Mouse (Mus musculus) midbrain, embryonic 14.5 days (tissue): Measurements from ENCODE around the gene Arid5a. TPM values are rescaled to one million over a fixed set of nuclear protein-coding genes. Genes with fewer than 3 reads are reported as not detected.

Experiments
- ATAC-seq: fragments of 200-750 bp; cut with Nextera tagmentation; 2 replicates; pipeline ENCODE4 v1.8.0; 2017; ENCODE audit warnings: moderate number of reproducible peaks, moderate library complexity; ENCODE audit not compliant: low FRiP score, low TSS enrichment
- DNase-seq: peaks from one replicate; pipeline ENCODE4 v3.0.0-alpha.2; 2015
- H3K27ac ChIP-seq: fragments of 300-500 bp; sonication (generic); replicated peaks from 2 replicates; pipeline ENCODE4 v1.5.1; 2014; ENCODE audit warnings: mild to moderate bottlenecking, low read depth, low read length, moderate library complexity
- H3K27me3 ChIP-seq: fragments of 300-500 bp; sonication (generic); 2 replicates; pipeline ENCODE4 v1.6.1; 2014; ENCODE audit warnings: low read length, control low read depth, mixed read lengths; ENCODE audit not compliant: control insufficient read depth, insufficient read depth
- H3K36me3 ChIP-seq: fragments of 300-500 bp; sonication (generic); 2 replicates; pipeline ENCODE4 v1.6.1; 2014; ENCODE audit warnings: low read length, control low read depth; ENCODE audit not compliant: control insufficient read depth, insufficient read depth
- H3K4me1 ChIP-seq: fragments of 300-500 bp; sonication (generic); 2 replicates; pipeline ENCODE4 v1.6.1; 2014; ENCODE audit warnings: mild to moderate bottlenecking, antibody characterized with exemption, low read length, control low read depth; ENCODE audit not compliant: control insufficient read depth, insufficient read depth
- H3K4me2 ChIP-seq: fragments of 300-500 bp; sonication (generic); 2 replicates; pipeline ENCODE4 v1.6.1; 2014; ENCODE audit warnings: mild to moderate bottlenecking, low read length, moderate library complexity
- H3K4me3 ChIP-seq: fragments of 300-500 bp; sonication (generic); replicated peaks from 2 replicates; pipeline ENCODE4 v1.5.1; 2014; ENCODE audit warnings: low read depth, low read length
- H3K9ac ChIP-seq: fragments of 300-500 bp; sonication (generic); replicated peaks from 2 replicates; pipeline ENCODE4 v1.6.1; 2014; ENCODE audit warnings: mild to moderate bottlenecking, low read length, moderate library complexity
- H3K9me3 ChIP-seq: fragments of 300-500 bp; sonication (generic); 2 replicates; pipeline ENCODE4 v1.6.1; 2016; ENCODE audit warnings: low read length, control low read depth, mixed read lengths; ENCODE audit not compliant: control insufficient read depth
- WGBS: fragments of 180-500 bp; shearing (Covaris S2); extraction: QIAGEN DNeasy Blood & Tissue Kit; methylation state at CpG from one replicate; pipeline ENCODE4 v1.1.7; 2014; 5-methylcytosine and 5-hydroxymethylcytosine counted together
- polyA plus RNA-seq: library from polyadenylated mRNA; unstranded; fragments of >200 nt; fragmentation: Nextera tagmentation; extraction: Ambion mirVana; gene quantifications from 2 replicates; pipeline ENCODE4 v1.2.1, GENCODE M21; 2014

Arid5a gene
- polyA plus RNA-seq, 1 experiment from 2014 or later = 2.0 TPM

DNA sequence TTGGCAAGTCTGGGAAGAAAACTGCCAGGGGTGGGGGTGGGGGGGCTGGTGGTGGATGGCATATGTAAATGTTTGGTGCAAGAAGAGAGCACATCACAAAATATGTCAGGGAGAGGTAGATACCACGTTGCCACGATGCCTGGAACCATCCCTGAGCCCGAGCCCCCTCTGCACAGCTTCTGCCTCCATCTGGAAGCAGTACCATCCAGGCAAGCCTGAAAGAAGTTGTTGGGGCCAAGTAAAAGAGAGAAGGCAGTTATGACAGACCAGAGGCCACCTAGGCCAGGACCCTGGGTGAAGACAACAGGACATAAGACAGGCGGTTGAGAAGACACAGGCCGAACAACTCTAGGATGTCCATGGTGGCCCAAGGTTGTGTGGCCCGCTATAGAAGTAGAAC lies 7.0 kb upstream of the Arid5a start:
- no peak for DNase-seq
- no peak for ATAC-seq
- Histone ChIP-seq H3K9ac (no peak overlapping the region), H3K27me3 (no peaks in the 10 kb centered on the region), H3K36me3 (no peaks in the 10 kb centered on the region), H3K4me3 (no peak overlapping the region), H3K4me2 (no peak overlapping the region), H3K4me1 (peaks cover 5% of the 10 kb centered on the region; the same call in 1 of the 2 replicates), H3K9me3 (no peaks in the 10 kb centered on the region), H3K27ac (no peak overlapping the region)
- WGBS = 89% methylated on average over 6 of the region's 6 CpGs

GRCm38 (mm10) chr1:36302273-36302672 lies 5.3 kb upstream of the Arid5a start:
- H3K9ac ChIP-seq = no peak overlapping the region
- no peaks in the 10 kb centered on the region for H3K27me3 ChIP-seq
- peaks cover 5% of the 10 kb centered on the region; the same call in 1 of the 2 replicates for H3K4me1 ChIP-seq
- no peak overlapping the region for H3K27ac ChIP-seq
- 79% methylated on average over 8 of the region's 8 CpGs for WGBS
- ATAC-seq (no peak), DNase-seq (no peak)
- no peaks in the 10 kb centered on the region for H3K36me3 ChIP-seq
- no peak overlapping the region for H3K4me3 ChIP-seq
- no peaks in the 10 kb centered on the region for H3K9me3 ChIP-seq
- no peak overlapping the region for H3K4me2 ChIP-seq

- ATAC-seq = no peak
- H3K4me3 ChIP-seq = peak overlapping the region; percentile 34
- WGBS = 18% methylated on average over 9 of the region's 9 CpGs
Measured at GRCm38 (mm10) chr1:36302957-36303356, 4.6 kb upstream of the Arid5a start.

GRCm38 (mm10) chr1:36303381-36304320 lies 3.9 kb upstream of the Arid5a start:
- ATAC-seq (peak; percentile 41), DNase-seq (peak; percentile 81)
- Histone ChIP-seq H3K4me3 (peak overlapping the region; percentile 34), H3K9me3 (no peaks in the 10 kb centered on the region), H3K4me2 (peak overlapping the region; percentile 70), H3K9ac (peak overlapping the region; percentile 46), H3K36me3 (no peaks in the 10 kb centered on the region), H3K27ac (0 out of 2 replicates have a peak overlapping the region, but pooled peaks have one; percentile 26), H3K27me3 (peaks cover 4% of the 10 kb centered on the region; the same call in 1 of the 2 replicates), H3K4me1 (peaks cover 11% of the 10 kb centered on the region)
- WGBS = 10% methylated on average over 30 of the region's 30 CpGs

More at GRCm38 (mm10) chr1:36302957-36303356, 4.6 kb upstream of the Arid5a start:
- H3K4me1 ChIP-seq = peaks cover 5% of the 10 kb centered on the region
- no peaks in the 10 kb centered on the region for H3K36me3 ChIP-seq
- no peaks in the 10 kb centered on the region for H3K27me3 ChIP-seq
- H3K4me2 ChIP-seq = peak overlapping the region; percentile 70
- peak overlapping the region; percentile 46 for H3K9ac ChIP-seq
- no peaks in the 10 kb centered on the region for H3K9me3 ChIP-seq
- no peak for DNase-seq
- H3K27ac ChIP-seq = 0 out of 2 replicates have a peak overlapping the region, but pooled peaks have one; percentile 26

DNA sequence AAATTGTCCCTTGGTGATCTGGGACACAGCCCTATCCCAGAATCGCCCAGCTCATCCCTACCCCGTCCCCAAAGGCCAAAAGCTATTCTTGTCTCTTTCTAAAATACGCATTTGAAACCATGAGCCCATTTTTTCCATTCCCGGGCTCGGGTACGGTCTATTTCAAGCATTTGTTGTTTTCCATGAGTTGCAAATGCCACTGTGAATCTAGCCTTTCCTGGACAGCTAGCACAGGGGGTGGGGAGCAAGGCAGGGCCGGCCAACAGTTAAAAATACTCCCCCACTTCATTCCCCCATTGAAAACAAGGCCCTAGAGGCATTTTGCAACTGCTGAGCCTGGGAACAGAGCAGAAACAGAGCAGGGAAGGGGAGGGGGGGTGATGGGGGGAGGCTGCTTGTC lies 2.8 kb upstream of the Arid5a start:
- no peak for ATAC-seq

DNA sequence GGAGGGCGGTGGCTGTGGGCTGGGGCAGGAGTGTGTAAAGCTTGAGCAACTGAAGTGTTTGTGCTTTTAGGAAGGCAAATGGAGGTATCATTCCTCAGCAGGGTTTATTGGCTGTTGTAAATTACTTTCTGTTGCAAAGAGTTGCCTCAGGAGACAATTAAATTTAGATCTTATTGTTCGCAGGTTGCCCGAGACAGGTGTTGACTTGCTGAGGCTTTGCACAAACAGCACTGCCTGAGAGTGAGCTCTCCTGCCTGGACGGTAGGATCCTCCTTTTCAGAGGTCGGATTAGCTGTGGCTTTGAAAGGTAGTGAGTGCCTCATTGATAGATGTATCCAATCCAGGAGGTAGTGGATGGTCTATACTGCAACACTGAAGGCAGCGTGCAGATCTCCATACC lies 1.4 kb upstream of the Arid5a start:
- peaks cover 17% of the 10 kb centered on the region for H3K4me1 ChIP-seq
- WGBS = 83% methylated on average over 6 of the region's 6 CpGs
- H3K4me2 ChIP-seq = no peak overlapping the region
- no peak for ATAC-seq
- H3K27ac ChIP-seq = no peak overlapping the region
- peaks cover 12% of the 10 kb centered on the region; the same call in 1 of the 2 replicates for H3K27me3 ChIP-seq
- H3K36me3 ChIP-seq = no peaks in the 10 kb centered on the region
- DNase-seq = no peak
- H3K9me3 ChIP-seq = no peaks in the 10 kb centered on the region
- no peak overlapping the region for H3K9ac ChIP-seq
- no peak overlapping the region for H3K4me3 ChIP-seq

More for the DNA sequence above, 2.8 kb upstream of the Arid5a start:
- H3K9ac ChIP-seq = no peak overlapping the region
- H3K4me3 ChIP-seq = no peak overlapping the region
- no peak for DNase-seq
- 74% methylated on average over 7 of the region's 7 CpGs for WGBS
- H3K27ac ChIP-seq = no peak overlapping the region
- H3K36me3 ChIP-seq = no peaks in the 10 kb centered on the region
- H3K9me3 ChIP-seq = no peaks in the 10 kb centered on the region
- peaks cover 17% of the 10 kb centered on the region for H3K4me1 ChIP-seq
- H3K4me2 ChIP-seq = no peak overlapping the region
- peaks cover 11% of the 10 kb centered on the region; the same call in 1 of the 2 replicates for H3K27me3 ChIP-seq

DNA sequence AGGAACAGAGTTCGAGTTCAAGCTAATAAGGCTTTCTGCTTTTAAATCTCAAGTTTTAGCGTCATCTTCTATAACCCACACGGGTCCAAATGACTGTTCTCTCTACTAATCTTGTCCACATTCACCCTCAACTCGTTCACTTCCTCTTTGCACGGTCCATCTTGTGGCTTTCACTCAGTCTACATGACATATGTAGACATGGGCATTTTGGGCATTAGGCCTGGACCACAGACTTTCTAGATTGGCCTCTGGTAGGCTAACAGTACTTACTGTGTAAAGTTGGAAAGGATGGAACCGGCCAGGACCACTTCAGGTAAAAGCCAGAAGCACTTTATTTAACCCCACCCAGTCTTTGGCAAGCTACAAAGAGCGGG lies 425 bp upstream of the Arid5a start:
- Histone ChIP-seq H3K9me3 (no peaks in the 10 kb centered on the region), H3K27me3 (peaks cover 12% of the 10 kb centered on the region; the same call in 1 of the 2 replicates), H3K4me2 (no peak overlapping the region), H3K36me3 (no peaks in the 10 kb centered on the region), H3K4me1 (peaks cover 17% of the 10 kb centered on the region), H3K9ac (no peak overlapping the region), H3K27ac (no peak overlapping the region), H3K4me3 (no peak overlapping the region)
- WGBS = 68% methylated on average over 7 of the region's 7 CpGs
- ATAC-seq = no peak; the same call in 1 of the 2 replicates
- no peak for DNase-seq

GRCm38 (mm10) chr1:36308451-36308901 lies 943 bp downstream of the Arid5a start:
- H3K9ac ChIP-seq = peak overlapping the region; percentile 46; the same call in 1 of the 2 replicates

More at GRCm38 (mm10) chr1:36308451-36308901, 943 bp downstream of the Arid5a start:
- 5% methylated on average over 12 of the region's 12 CpGs for WGBS
- H3K9me3 ChIP-seq = no peaks in the 10 kb centered on the region
- peaks cover 12% of the 10 kb centered on the region for H3K4me1 ChIP-seq
- H3K27me3 ChIP-seq = peaks cover 12% of the 10 kb centered on the region; the same call in 1 of the 2 replicates
- no peaks in the 10 kb centered on the region for H3K36me3 ChIP-seq
- ATAC-seq (no peak), DNase-seq (peak; percentile 25)
- H3K4me3 ChIP-seq = peak overlapping the region; percentile 62
- no peak overlapping the region for H3K27ac ChIP-seq
- H3K4me2 ChIP-seq = peak overlapping the region; percentile 96
